In genomic region chr8:86798141-86798540, GRCm38 (mm10) we compare ENCODE assay signal across 22 mouse cellular contexts. TPM values are rescaled to one million over a fixed set of nuclear protein-coding genes. Genes with fewer than 3 reads are reported as not detected.
DNase-seq lines count a peak whose midpoint lies in the region; TF ChIP-seq lines count a peak whose summit lies in the region.
"Had no signal": no experiment of that assay in that cellular context is flagged by ENCODE, and none has a peak within 500 bp of the region (broad histone marks: within the 10 kb centered on the region; RNA-seq: fewer than 3 reads in every experiment).

No protein-coding gene starts in this region.

- intact Hi-C loops in gastrocnemius, adult 2 months (cut with DNase I): loop anchor here (5.0 kb wide), 1 partner anchor 171 kb away; no protein-coding TSS in a partner anchor
- intact Hi-C loops in gastrocnemius, postnatal 36 days (cut with DNase I): no loop called here
- intact Hi-C loops in left cerebral cortex, postnatal 14 days (cut with DNase I): no loop called here

- DNase-seq in gastrocnemius, adult 2 months: peak; percentile 85
- peak; percentile 44 for DNase-seq in gastrocnemius, postnatal 10 days
- DNase-seq in gastrocnemius, postnatal 36 days: peak; percentile 23 to 54
- peak; percentile 91 for DNase-seq in skeletal muscle tissue, adult 2 months (ENCODE audit: low read depth, low spot score)
- DNase-seq in adipocyte (ENCODE audit: low spot score): no peak
- no peak for DNase-seq in layer of hippocampus, adult 11-12 months (ENCODE audit: low spot score)
- no peak for DNase-seq in left cerebral cortex, postnatal 14 days (ENCODE audit: low spot score in 2 of 2)
- DNase-seq: adrenal gland, adult 2 months; adrenal gland, postnatal 25 days; cerebellum, adult 11-12 months; cerebellum, adult 8-10 months; cerebellum, postnatal 36 days; embryo, embryonic 11 days; heart, adult 11 months had no signal

- peak overlapping the region; percentile 86 for H3K27ac ChIP-seq in gastrocnemius, adult 2 months
- H3K27ac ChIP-seq: embryonic facial prominence, embryonic 10.5 days; embryonic facial prominence, embryonic 13.5 days; forebrain, embryonic 12.5 days; forebrain, embryonic 15.5 days; hindbrain, embryonic 13.5 days; intestine, embryonic 15.5 days had no signal

- no peak for TF ChIP-seq CTCF in gastrocnemius, adult 2 months (IDR thresholded peaks at IDR 0.05)

- H3K4me3 ChIP-seq in gastrocnemius, adult 2 months: peak overlapping the region; percentile 2; the same call in 1 of the 2 replicates
- H3K4me3 ChIP-seq: embryonic facial prominence, embryonic 10.5 days; embryonic facial prominence, embryonic 13.5 days; erythroblast, embryonic 14.5 days; forebrain, embryonic 12.5 days; forebrain, embryonic 15.5 days; hindbrain, embryonic 13.5 days; intestine, embryonic 15.5 days had no signal

RNA-seq across cellular contexts. Expression of gene Siah1a, which starts 52.4 kb away (rescaled TPM):
- total RNA-seq in gastrocnemius, adult 2 months (2021): 10 to 100 TPM in 1 of 2 experiments, 1 to 10 TPM in 1; 9.6 to 14.9 TPM
- total RNA-seq in gastrocnemius, postnatal 10 days (2021): 10 to 100 TPM; 14.5 to 17.1 TPM
- total RNA-seq in gastrocnemius, postnatal 36 days (2021): 10 to 100 TPM in 1 of 2 experiments, 1 to 10 TPM in 1; 9.6 to 10.8 TPM
- total RNA-seq in left cerebral cortex, postnatal 14 days (2021): 10 to 100 TPM; 30.9 to 32.9 TPM

RNA-seq across cellular contexts. Expression of gene Gm10638, which starts 52.6 kb away (rescaled TPM):
- total RNA-seq in gastrocnemius, adult 2 months (2021): 1 to 10 TPM; 4.9 to 5.3 TPM
- total RNA-seq in gastrocnemius, postnatal 10 days (2021): 1 to 10 TPM; 4.1 to 6.7 TPM
- total RNA-seq in gastrocnemius, postnatal 36 days (2021): 1 to 10 TPM; 3.9 to 7.0 TPM
- total RNA-seq in left cerebral cortex, postnatal 14 days (2021): 1 to 10 TPM; 2.5 to 3.8 TPM
- total RNA-seq: hematopoietic stem cell, adult 5-6 weeks had no signal

Comparison
In these comparisons a context has a peak if more than half of its experiments do, and no peak if none do; other contexts are left out.
1. DNase-seq: peak in gastrocnemius, adult 2 months (single experiment), gastrocnemius, postnatal 10 days (single experiment), gastrocnemius, postnatal 36 days (2 of 2) and skeletal muscle tissue, adult 2 months (single experiment); none in adipocyte (single experiment), layer of hippocampus, adult 11-12 months (single experiment) and left cerebral cortex, postnatal 14 days (0 of 2).